Mouse (Mus musculus): Measurements from ENCODE around the gene Ltk.

DNA sequence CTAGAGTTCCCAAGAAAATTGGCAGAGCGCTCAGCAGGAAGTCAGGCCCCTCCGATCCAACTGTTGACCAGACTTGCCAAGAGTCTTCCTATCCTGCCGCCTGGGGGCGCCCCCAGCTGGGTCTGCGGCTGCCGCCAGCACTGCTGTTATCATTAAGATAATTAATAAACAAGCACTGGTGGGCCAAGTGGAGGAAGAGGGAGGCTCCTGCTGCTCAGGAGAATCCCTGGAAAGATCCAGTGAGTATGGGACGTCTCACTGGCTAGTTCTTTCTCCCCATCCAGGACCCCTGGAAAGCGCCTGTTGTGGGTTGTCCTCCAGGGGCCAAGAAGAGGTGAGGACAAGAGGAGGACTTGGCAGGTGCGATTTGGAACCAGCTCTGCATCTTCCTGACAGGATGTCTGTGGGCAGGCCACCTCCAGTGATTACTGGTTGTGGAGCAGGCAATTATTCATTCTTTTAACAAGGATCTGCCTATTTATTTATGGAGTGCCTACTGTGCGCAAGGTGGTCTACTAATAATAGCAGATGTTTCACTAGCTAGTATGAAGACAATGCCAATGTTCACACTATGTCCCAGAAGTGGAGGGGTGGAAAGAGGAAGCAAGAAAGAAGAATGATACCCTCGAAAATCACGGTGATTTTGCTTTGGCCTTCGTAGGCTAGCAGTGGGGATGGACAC is 38.2 kb upstream of the Ltk start:
- TF ChIP-seq TAL1 (IDR thresholded peaks at IDR 0.05; ENCODE audit: low read length) (no peak), GATA1 (IDR thresholded peaks at IDR 0.05; ENCODE audit: low read length) (no peak)

All from erythroblast, embryonic 14.5 days (primary cell).